Mouse (Mus musculus) C2C12 (cell line): ENCODE measurements at regions not wholly inside any gene's neighbourhood (a gene's known extent, or its start where the extent isn't known, plus 50 kb on each side); places are given as distances from the start of the nearest gene placed in this dataset.

Experiments used
- H3K27me3 ChIP-seq: one replicate; pipeline ENCODE4 v1.6.1; 2011; ENCODE audit not compliant: control insufficient read depth, insufficient read depth, insufficient read length
- H3K36me3 ChIP-seq: one replicate; pipeline ENCODE4 v1.6.1; 2011; ENCODE audit not compliant: control insufficient read depth, insufficient read depth
- H3K4me3 ChIP-seq: one replicate; pipeline ENCODE4 v1.5.1; 2011; ENCODE audit warnings: mild to moderate bottlenecking, control low read depth; ENCODE audit not compliant: poor library complexity, insufficient read depth, severe bottlenecking
- H3K79me2 ChIP-seq: one replicate; pipeline ENCODE4 v1.6.1; 2011; ENCODE audit not compliant: control insufficient read depth, insufficient read depth
- H3K79me3 ChIP-seq: one replicate; pipeline ENCODE4 v1.6.1; 2011; ENCODE audit warnings: low read depth, control low read depth
- H3ac ChIP-seq: one replicate; pipeline ENCODE3; 2011; ENCODE audit warnings: low read depth; ENCODE audit not compliant: control insufficient read depth, insufficient read length
- CEBPB ChIP-seq: IDR thresholded peaks from one replicate; pipeline ENCODE4 v1.6.1; 2011; ENCODE audit warnings: low read depth, mild to moderate bottlenecking, control low read depth, moderate library complexity
- CTCF ChIP-seq: IDR thresholded peaks from one replicate; pipeline ENCODE4 v1.5.1; 2011; ENCODE audit not compliant: control insufficient read depth, insufficient read depth, insufficient read length
- FOSL1 ChIP-seq: IDR thresholded peaks from one replicate; pipeline ENCODE4 v1.8.0; 2011; ENCODE audit warnings: mild to moderate bottlenecking, low read length; ENCODE audit not compliant: poor library complexity, insufficient read depth, severe bottlenecking
- MAX ChIP-seq: IDR thresholded peaks from one replicate; pipeline ENCODE4 v1.6.1; 2011; ENCODE audit warnings: mild to moderate bottlenecking, control low read depth
- MYOD1 ChIP-seq: IDR thresholded peaks from one replicate; pipeline ENCODE4 v1.6.1; 2011; ENCODE audit warnings: low read depth; ENCODE audit not compliant: control insufficient read depth, insufficient read length
- MYOG ChIP-seq: IDR thresholded peaks from one replicate; pipeline ENCODE4 v1.6.1; 2011; ENCODE audit not compliant: control insufficient read depth, insufficient read length; ENCODE audit errors: extremely low read depth
- USF1 ChIP-seq: IDR thresholded peaks from one replicate; pipeline ENCODE4 v1.6.1; 2011; ENCODE audit warnings: low read depth, mild to moderate bottlenecking, control low read depth, moderate library complexity

DNA sequence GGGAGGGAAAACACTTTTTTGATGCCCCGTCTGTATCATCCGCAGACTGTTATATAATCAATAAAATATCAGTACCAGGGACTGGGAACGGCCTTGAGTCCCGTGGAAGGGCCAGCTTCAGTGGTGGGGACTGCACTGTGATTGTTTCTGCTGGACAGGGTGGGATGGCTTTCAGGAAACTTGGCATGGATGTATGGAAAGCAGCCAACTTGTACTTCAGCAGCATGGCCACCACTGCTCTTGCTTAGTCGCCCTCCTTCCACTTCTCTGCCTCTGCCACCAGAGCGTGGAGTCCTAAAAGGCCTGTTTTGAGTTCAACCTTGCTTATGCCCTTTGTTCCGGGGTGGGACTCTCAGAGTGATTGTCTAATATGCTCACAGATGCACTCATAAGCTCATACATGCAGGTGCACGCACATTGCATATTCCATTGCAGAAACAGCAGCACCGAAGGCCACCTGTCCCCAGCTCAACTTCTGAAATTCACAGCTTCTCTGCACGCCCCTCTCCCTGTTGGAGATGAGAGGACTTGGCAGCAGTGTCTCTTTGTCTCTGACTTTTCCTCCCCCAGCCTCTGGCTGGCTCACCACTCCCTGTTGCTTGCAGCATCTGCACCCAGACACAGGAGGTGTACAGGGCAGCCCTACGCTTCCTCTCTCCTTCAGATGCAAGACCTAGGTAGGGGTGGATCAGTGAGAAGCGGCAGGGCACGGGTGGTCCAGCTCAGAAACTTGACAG lies 91.0 kb upstream of the Grik3 start:
- Histone ChIP-seq H3K27me3 (no peaks in the 10 kb centered on the region), H3ac (no peak overlapping the region), H3K79me2 (no peaks in the 10 kb centered on the region), H3K79me3 (no peaks in the 10 kb centered on the region), H3K4me3 (no peak overlapping the region), H3K36me3 (no peaks in the 10 kb centered on the region)
- TF ChIP-seq MYOD1 (no peak), FOSL1 (no peak), CTCF (no peak), MAX (no peak), USF1 (no peak), CEBPB (no peak)

DNA sequence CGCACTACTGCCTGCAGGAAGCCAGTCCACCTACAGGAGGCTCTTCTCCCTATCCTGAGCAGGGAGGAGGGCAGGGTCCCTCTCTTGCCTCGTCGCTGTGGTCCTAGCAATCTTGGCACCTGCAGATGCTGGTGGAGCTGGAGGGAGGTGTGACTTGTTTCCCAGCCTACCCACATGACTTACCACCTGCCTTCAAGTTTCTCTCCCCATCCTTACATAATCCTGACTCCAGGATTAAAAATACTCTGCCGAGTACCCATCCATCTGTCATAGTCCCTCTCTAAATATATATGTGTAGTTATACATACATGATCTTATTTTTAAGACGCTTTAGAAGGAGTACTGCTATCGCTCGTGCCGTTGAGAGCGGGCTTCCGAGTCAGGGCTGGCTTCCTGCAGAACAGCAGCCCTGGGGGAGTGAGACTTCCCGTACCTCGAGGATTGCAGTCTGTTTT lies 93.5 kb upstream of the Grik3 start:
- Histone ChIP-seq H3K27me3 (no peaks in the 10 kb centered on the region), H3ac (no peak overlapping the region), H3K79me3 (no peaks in the 10 kb centered on the region), H3K79me2 (no peaks in the 10 kb centered on the region), H3K36me3 (no peaks in the 10 kb centered on the region), H3K4me3 (no peak overlapping the region)
- TF ChIP-seq FOSL1 = no peak
- no peak for TF ChIP-seq MYOG
- no peak for TF ChIP-seq CTCF
- no peak for TF ChIP-seq MAX
- no peak for TF ChIP-seq USF1
- TF ChIP-seq MYOD1 = no peak
- no peak for TF ChIP-seq CEBPB

DNA sequence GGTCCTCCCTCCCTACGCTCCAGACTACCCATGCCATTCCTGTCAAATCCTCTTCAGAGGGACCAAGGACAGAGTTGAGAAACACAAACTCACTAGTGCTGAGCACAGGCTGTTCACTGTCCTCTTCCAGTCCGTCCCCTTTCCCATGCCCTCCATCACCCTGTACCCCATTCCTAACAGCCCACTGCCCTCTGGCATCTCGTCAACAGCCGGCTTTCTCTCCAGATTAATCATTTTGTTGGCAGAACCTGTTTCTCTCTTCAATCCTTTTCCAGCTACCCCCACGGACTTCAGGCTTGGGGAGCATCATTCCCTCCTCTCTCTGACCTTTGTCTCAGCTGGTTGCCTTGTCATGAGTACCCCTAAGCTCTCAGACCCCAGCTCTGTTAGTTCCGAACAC lies 99.2 kb upstream of the Grik3 start:
- Histone ChIP-seq H3K36me3 (no peaks in the 10 kb centered on the region), H3K4me3 (no peak overlapping the region), H3K79me3 (no peaks in the 10 kb centered on the region), H3K79me2 (no peaks in the 10 kb centered on the region), H3ac (no peak overlapping the region), H3K27me3 (no peaks in the 10 kb centered on the region)
- TF ChIP-seq MYOG (no peak), USF1 (no peak), CEBPB (no peak), FOSL1 (no peak), CTCF (no peak), MAX (no peak), MYOD1 (no peak)

DNA sequence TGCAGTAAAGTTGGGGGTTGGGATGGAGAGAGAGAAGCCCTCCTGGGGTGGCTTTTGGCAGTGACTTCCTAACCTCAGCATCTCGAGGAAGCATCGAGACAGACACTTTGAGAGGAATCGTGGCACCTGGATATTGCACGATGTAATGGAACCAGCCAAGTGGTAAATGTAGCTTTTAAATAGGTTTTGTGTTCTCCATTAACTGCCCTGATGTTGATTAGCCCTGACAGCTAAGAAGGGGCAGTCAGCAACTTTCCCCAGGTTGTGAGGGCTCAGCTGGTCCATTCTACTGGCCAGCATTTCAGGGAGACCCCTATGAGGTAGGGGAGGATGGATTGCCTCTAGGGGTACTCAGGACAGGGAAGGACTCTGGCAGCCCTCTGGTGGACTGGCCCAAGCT lies 104.7 kb upstream of the Grik3 start:
- H3K36me3 ChIP-seq = no peaks in the 10 kb centered on the region
- no peaks in the 10 kb centered on the region for H3K79me2 ChIP-seq
- TF ChIP-seq CTCF = no peak
- no peak overlapping the region for H3ac ChIP-seq
- no peak overlapping the region for H3K4me3 ChIP-seq
- H3K79me3 ChIP-seq = no peaks in the 10 kb centered on the region
- no peaks in the 10 kb centered on the region for H3K27me3 ChIP-seq

DNA sequence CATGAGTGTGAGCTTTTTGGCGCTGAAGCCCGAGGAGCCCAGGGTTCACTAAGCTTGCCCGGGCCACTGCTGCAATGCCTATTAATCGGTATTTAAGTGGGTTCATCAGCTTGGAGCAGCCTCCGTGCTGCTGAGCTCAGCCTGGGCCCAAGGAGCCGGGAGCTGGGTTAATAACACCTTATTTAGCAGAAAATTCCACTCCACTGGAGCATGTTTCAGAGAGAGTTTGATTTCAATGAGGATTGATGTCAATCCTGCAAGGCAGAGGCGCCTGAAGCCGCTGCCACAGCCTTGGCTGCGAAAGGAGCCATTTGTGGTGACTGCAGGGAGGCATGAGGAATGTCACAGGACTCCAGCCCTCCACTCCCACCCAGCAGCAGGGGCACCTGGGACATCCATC lies 126.5 kb upstream of the Grik3 start:
- Histone ChIP-seq H3K27me3 (no peaks in the 10 kb centered on the region), H3ac (no peak overlapping the region), H3K4me3 (no peak overlapping the region), H3K79me2 (no peaks in the 10 kb centered on the region), H3K79me3 (no peaks in the 10 kb centered on the region), H3K36me3 (no peaks in the 10 kb centered on the region)
- TF ChIP-seq USF1 = no peak
- TF ChIP-seq MYOD1 = no peak
- TF ChIP-seq CEBPB = no peak
- no peak for TF ChIP-seq FOSL1
- TF ChIP-seq CTCF = no peak
- no peak for TF ChIP-seq MAX
- TF ChIP-seq MYOG = no peak

DNA sequence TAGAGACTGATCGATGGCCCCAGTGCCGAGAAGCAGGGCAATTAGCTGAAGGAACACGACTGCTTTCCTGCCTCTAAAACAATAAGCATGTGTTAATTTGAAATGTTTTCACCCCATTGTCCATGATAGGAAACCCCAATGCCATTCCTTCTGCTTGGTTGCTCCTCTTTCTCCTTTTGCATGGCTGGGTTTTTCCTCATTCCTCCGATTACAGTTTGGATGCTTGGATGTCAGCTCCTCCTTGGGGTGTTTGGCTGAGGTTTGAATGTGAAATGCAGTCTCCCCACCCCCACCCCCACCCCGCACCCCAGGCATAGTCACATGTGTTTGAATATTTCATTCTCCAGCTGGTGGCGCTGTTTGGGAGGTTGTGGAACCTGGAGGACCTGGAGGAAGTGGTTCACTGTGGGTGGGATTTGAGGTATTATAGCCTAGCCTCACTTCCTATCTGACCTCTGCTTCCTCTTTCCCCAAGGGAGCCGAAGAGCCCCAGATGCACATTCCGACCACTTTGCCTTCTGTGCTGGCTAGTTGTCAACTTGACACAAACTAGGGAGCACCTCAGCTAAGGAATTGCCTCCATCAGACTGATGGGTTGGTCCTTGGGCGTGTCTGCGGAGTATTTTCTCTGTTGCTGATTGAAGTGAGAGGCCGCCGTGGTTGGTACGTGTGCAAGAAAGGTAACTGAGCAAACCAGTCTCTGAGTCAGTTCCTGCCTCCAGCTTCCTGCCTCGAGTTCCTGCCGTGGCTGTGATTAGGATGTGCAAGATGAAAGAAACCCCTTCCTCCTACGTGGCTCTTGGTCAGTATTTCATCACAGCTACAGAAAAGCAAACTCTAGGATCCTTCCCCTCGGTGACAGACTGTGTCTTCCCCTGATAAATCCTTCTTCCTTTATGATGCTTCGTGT lies 128.6 kb upstream of the Grik3 start:
- H3K79me2 ChIP-seq = no peaks in the 10 kb centered on the region
- no peaks in the 10 kb centered on the region for H3K27me3 ChIP-seq
- H3ac ChIP-seq = no peak overlapping the region
- no peak overlapping the region for H3K4me3 ChIP-seq
- H3K36me3 ChIP-seq = no peaks in the 10 kb centered on the region
- H3K79me3 ChIP-seq = no peaks in the 10 kb centered on the region
- TF ChIP-seq MYOG (no peak), MAX (no peak), MYOD1 (no peak), FOSL1 (no peak), USF1 (no peak), CTCF (no peak), CEBPB (no peak)
